ENCODE assay signal across 30 mouse cellular contexts in genomic region chr13:52947545-52947944, GRCm38 (mm10).
"Had no signal": no experiment of that assay in that cellular context is flagged by ENCODE, and none has a peak within 500 bp of the region (broad histone marks: within the 10 kb centered on the region; RNA-seq: fewer than 3 reads in every experiment).

No protein-coding gene starts in this region.

- H3K4me1 ChIP-seq: hindbrain, embryonic 13.5 days; hindbrain, embryonic 15.5 days; limb, embryonic 10.5 days; limb, embryonic 12.5 days; liver, embryonic 13.5 days; liver, embryonic 15.5 days had no signal

- H3K9ac ChIP-seq: heart, embryonic 13.5 days; heart, embryonic 15.5 days; hindbrain, embryonic 13.5 days; hindbrain, embryonic 15.5 days; kidney, embryonic 15.5 days; limb, embryonic 12.5 days; liver, embryonic 13.5 days; liver, embryonic 15.5 days; liver, postnatal 0 days had no signal

- H3K36me3 ChIP-seq: heart, embryonic 13.5 days; heart, embryonic 15.5 days; hindbrain, embryonic 13.5 days; hindbrain, embryonic 15.5 days; kidney, embryonic 15.5 days; limb, embryonic 10.5 days; limb, embryonic 12.5 days; liver, embryonic 13.5 days; liver, embryonic 15.5 days had no signal

- H3K27ac ChIP-seq: gastrocnemius, adult 2 months; heart, adult 2 months; heart, embryonic 13.5 days; heart, embryonic 15.5 days; hindbrain, embryonic 13.5 days; hindbrain, embryonic 15.5 days; hindbrain, postnatal 0 days; kidney, embryonic 15.5 days; kidney, postnatal 0 days; left cerebral cortex, adult 2 months; limb, embryonic 10.5 days; limb, embryonic 12.5 days; liver, embryonic 13.5 days; liver, embryonic 15.5 days had no signal

- H3K9me3 ChIP-seq: heart, embryonic 13.5 days; heart, embryonic 15.5 days; hindbrain, embryonic 13.5 days; hindbrain, embryonic 15.5 days; kidney, embryonic 15.5 days; limb, embryonic 10.5 days; limb, embryonic 12.5 days; liver, embryonic 13.5 days; liver, embryonic 15.5 days had no signal

- DNase-seq: gastrocnemius, adult 2 months; gastrocnemius, postnatal 10 days; gastrocnemius, postnatal 25 days; heart, adult 2 months; heart, postnatal 14 days; heart, postnatal 4 days; kidney, adult 11 months; kidney, adult 2 months; kidney, adult 9 months; kidney, postnatal 14 days; kidney, postnatal 36 days; layer of hippocampus, adult 9-11 months; layer of hippocampus, postnatal 36 days; liver; liver, embryonic 13.5 days; liver, postnatal 0 days had no signal

- H3K4me3 ChIP-seq: gastrocnemius, adult 2 months; heart, adult 2 months; heart, embryonic 13.5 days; heart, embryonic 15.5 days; hindbrain, embryonic 13.5 days; hindbrain, embryonic 15.5 days; kidney, embryonic 15.5 days; left cerebral cortex, adult 2 months; limb, embryonic 10.5 days; limb, embryonic 12.5 days; liver, embryonic 13.5 days; liver, embryonic 15.5 days had no signal

- H3K4me2 ChIP-seq: heart, embryonic 11.5 days; heart, embryonic 13.5 days; heart, embryonic 15.5 days; hindbrain, embryonic 13.5 days; hindbrain, embryonic 15.5 days; kidney, embryonic 15.5 days; limb, embryonic 12.5 days; liver, embryonic 11.5 days; liver, embryonic 13.5 days; liver, embryonic 15.5 days had no signal

- H3K27me3 ChIP-seq: heart, embryonic 13.5 days; heart, embryonic 15.5 days; hindbrain, embryonic 13.5 days; hindbrain, embryonic 15.5 days; kidney, embryonic 15.5 days; limb, embryonic 12.5 days; liver, embryonic 13.5 days; liver, embryonic 15.5 days had no signal

- ATAC-seq: hindbrain, postnatal 0 days; intestine, embryonic 16.5 days; liver, postnatal 0 days had no signal
